Mouse (Mus musculus): ENCODE measurements at regions not wholly inside any gene's neighbourhood (a gene's known extent, or its start where the extent isn't known, plus 50 kb on each side); places are given as distances from the start of the nearest gene placed in this dataset.
A peak's percentile ranks its signal among the peaks of the same experiment; 100 is the strongest.

DNA sequence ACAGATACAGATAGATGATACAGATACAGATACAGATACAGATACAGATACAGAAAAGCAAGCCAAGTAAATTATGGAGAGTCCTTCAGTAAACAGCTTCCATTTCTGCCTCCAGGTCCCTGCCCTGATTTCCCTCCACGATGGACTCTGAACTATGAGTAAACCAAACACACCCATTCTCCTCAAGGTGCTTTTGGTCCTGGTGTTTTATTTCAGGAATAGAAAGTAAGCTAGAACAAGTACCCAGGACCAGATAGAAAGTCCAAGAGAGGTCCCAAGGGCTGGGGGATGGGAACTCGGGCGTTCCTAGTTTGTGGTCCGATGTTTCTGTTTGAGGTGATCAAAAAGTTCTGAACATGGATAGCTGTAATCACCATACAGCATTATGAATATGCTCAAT, 69.5 kb upstream of the Gm9887 start:
- H3K27ac ChIP-seq: no peak overlapping the region
- no peak for TF ChIP-seq CTCF (conservative IDR thresholded peaks at IDR 0.05)
- no peak for DNase-seq (ENCODE audit: low spot score in 2 of 2)
- H3K4me3 ChIP-seq: no peak overlapping the region

DNA sequence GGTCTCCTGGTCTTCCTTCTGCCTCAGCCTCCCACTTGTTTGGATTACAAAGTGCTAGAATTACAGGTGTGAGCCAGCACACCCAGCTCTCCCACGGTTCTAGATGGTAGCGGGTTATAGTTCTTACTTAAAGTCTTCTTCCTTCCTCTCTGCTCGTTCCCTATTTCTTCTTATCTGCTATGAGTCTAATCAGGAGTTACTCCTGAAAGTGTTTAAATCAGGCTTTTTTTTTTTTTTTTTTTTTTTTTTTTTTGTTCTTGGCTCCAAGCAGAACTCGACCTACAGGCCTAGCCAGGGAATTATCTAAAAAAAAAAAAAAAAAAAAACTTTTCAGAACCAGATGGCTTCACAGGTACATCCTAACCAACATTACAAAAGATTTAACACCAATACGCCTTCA, 66.0 kb upstream of the Gm9887 start:
- no peak for TF ChIP-seq CTCF (conservative IDR thresholded peaks at IDR 0.05)
- Histone ChIP-seq H3K4me3 (no peak overlapping the region), H3K27ac (no peak overlapping the region)
- DNase-seq (ENCODE audit: low spot score in 2 of 2): no peak

DNA sequence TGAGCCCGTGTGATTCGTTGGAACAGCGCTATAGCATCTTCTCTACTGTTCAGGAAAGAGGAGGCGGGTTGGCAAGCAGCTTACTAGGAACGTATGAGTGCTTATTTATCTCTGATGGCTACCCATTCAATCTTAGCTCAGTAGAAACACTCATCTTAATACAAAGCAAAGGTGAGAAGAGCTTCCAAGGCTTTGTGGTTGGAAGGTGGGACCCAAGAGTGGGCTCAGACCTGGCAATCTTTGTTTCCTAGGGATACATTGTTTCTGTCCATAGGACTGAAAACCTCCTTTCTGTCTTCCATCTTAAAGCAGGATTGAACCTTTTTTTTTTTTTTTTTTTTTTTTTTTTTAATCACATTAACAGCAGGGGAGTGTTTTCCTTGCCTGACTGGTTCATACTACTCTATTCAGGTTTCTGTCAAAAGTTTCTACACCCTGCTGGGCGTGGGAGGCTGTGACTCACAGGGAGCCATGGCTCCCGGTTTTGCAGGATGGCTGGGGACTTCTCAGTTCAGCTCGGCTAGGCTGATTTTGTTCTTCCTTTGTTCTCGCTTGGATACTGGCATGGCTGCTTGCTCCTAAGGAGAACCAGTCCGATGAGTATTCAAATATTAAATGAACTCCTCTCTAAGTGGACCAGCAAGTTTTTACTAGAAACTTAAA, 64.7 kb upstream of the Gm9887 start:
- no peak for TF ChIP-seq CTCF (conservative IDR thresholded peaks at IDR 0.05)
- Histone ChIP-seq H3K4me3 (no peak overlapping the region), H3K27ac (no peak overlapping the region)
- DNase-seq (ENCODE audit: low spot score in 2 of 2): peak in 1 of 2 experiments; percentile 39

DNA sequence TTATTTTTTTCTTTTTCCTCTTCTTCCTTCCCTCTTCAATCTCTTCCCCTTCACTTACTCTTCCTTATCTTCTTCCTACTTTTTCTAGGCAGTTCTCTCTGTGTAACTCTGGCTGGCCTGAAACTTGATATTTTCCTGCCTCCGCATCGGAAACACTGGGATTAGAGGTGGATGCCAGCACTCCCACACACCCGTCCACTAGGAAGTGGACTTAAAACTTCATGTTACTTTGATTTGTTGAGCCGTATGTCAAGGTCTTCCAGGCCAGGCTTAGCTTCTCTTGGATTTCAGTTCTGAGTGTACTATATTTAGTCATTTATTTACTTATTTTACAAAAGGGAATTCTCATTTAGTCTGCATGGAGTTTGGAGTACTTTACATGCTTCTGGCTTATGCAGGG, 62.1 kb upstream of the Gm9887 start:
- no peak for DNase-seq (ENCODE audit: low spot score in 2 of 2)
- TF ChIP-seq CTCF (conservative IDR thresholded peaks at IDR 0.05): no peak
- Histone ChIP-seq H3K4me3 (no peak overlapping the region), H3K27ac (no peak overlapping the region)

DNA sequence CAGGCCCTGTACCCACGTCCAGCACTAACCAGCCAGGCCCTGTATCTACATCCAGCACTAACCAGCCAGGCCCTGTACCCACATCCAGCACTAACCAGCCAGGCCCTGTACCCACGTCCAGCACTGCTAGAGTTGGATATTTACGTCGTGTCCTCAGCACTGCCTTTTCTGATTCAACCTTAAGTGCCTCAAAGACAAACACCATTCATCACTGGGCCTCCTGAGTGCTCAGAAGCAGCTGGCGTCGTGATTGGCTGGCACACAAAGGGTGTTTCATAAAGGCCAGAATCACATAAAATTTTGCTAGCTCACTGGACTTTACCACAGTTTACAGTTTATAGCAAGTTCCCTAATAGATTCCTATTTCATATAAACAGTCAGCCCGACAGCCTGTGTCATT, 59.8 kb upstream of the Gm9887 start:
- DNase-seq (ENCODE audit: low spot score in 2 of 2): no peak
- Histone ChIP-seq H3K27ac (no peak overlapping the region), H3K4me3 (no peak overlapping the region)
- no peak for TF ChIP-seq CTCF (conservative IDR thresholded peaks at IDR 0.05)

DNA sequence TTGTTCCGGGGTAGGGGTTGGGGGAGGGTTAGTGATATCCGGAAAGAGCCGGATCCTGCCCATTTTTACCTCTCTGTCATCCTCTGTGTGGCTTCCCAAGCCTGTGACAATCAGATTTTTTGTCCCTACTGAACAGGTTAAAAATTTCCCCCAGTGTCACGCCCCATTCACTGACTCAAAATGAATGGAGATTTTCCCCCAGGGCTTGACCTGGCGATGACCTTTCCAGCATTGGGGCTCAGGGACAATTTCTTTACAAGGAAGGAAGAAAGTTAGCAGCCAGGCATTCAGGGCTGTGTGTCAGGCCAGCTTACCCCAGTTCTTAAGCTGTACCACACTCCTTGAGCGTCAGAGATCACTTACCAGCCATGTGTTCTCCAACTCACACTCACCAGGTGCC, 55.9 kb upstream of the Gm9887 start:
- TF ChIP-seq CTCF (conservative IDR thresholded peaks at IDR 0.05): no peak
- H3K27ac ChIP-seq: no peak overlapping the region
- no peak overlapping the region for H3K4me3 ChIP-seq
- DNase-seq (ENCODE audit: low spot score in 2 of 2): no peak

DNA sequence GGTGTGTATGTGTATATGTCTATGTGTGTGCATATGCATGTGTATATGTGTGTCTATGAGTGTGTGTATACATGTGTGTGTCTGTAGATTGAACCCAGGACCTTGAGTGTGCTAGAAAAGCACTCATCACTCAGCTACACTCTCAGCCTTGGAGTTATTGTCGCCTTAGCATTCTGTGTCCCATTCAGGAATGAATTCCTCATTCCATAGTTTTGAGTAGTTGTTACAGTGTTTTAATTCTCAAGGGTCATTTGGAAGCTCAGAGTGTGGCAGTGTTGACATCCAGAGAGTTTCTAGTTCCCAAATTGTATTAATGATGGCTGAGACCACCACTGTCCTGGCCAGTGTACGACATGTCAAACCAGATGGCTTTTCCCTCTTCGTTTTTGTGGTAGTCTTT, 53.4 kb upstream of the Gm9887 start:
- TF ChIP-seq CTCF (conservative IDR thresholded peaks at IDR 0.05): no peak
- no peak for DNase-seq (ENCODE audit: low spot score in 2 of 2)
- no peak overlapping the region for H3K27ac ChIP-seq
- H3K4me3 ChIP-seq: no peak overlapping the region

DNA sequence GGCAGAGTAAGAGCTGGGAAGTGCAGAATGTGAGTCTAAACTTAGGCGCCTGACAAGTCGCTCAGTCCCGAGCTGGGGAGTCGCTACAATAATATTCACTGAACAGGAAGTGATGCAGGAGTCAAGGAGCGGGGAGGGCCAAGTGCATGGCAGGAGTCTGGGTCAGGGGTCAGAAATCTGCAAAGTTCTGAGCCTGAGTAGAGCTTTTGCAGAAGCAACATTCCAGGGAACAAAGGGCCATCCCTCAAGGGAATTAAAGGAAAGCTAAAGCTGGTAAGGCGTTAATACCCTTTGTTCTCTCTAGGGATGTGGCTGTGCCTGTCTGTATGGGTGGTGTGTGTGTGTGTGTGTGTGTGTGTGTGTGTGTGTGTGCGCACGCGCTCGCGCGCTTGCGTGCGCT, 52.7 kb upstream of the Gm9887 start:
- TF ChIP-seq CTCF (conservative IDR thresholded peaks at IDR 0.05): no peak
- no peak overlapping the region for H3K4me3 ChIP-seq
- DNase-seq (ENCODE audit: low spot score in 2 of 2): no peak
- no peak overlapping the region for H3K27ac ChIP-seq
